Mouse (Mus musculus) limb, embryonic 14.5 days (tissue): ENCODE data around the gene Flot1. TPM values are rescaled to one million over a fixed set of nuclear protein-coding genes. Genes with fewer than 3 reads are reported as not detected.

ENCODE experiments used
- ATAC-seq: fragments of 200-750 bp; cut with Nextera tagmentation; 2 replicates; pipeline ENCODE4 v1.8.0; 2017; ENCODE audit warnings: low read depth, moderate number of reproducible peaks, moderate TSS enrichment; ENCODE audit not compliant: low FRiP score
- DNase-seq: peaks from one replicate; pipeline ENCODE4 v3.0.0-alpha.2; 2015; ENCODE audit warnings: low spot score
- H3K27ac ChIP-seq: fragments of 300-500 bp; sonication (generic); replicated peaks from 2 replicates; pipeline ENCODE4 v1.5.1; 2014; ENCODE audit warnings: low read depth, mild to moderate bottlenecking, low read length, moderate library complexity, mixed read lengths
- H3K27me3 ChIP-seq: fragments of 300-500 bp; sonication (generic); 2 replicates; pipeline ENCODE4 v1.6.1; 2014; ENCODE audit warnings: low read length, mixed read lengths; ENCODE audit not compliant: control insufficient read depth, insufficient read depth
- H3K36me3 ChIP-seq: fragments of 300-500 bp; sonication (generic); 2 replicates; pipeline ENCODE4 v1.6.1; 2014; ENCODE audit warnings: mild to moderate bottlenecking, low read length, moderate library complexity, mixed read lengths; ENCODE audit not compliant: control insufficient read depth, insufficient read depth
- H3K4me1 ChIP-seq: fragments of 300-500 bp; sonication (generic); 2 replicates; pipeline ENCODE4 v1.6.1; 2014; ENCODE audit warnings: antibody characterized with exemption, low read length, mixed read lengths; ENCODE audit not compliant: control insufficient read depth, insufficient read depth
- H3K4me2 ChIP-seq: fragments of 300-500 bp; sonication (generic); replicated peaks from 2 replicates; pipeline ENCODE4 v1.6.1; 2014; ENCODE audit warnings: low read depth, mild to moderate bottlenecking, low read length, moderate library complexity; ENCODE audit not compliant: severe bottlenecking
- H3K4me3 ChIP-seq: fragments of 300-500 bp; sonication (generic); replicated peaks from 2 replicates; pipeline ENCODE4 v1.5.1; 2014; ENCODE audit warnings: low read length
- H3K9ac ChIP-seq: fragments of 300-500 bp; sonication (generic); 2 replicates; pipeline ENCODE4 v1.6.1; 2014; ENCODE audit warnings: mild to moderate bottlenecking, low read depth, low read length, moderate library complexity; ENCODE audit not compliant: severe bottlenecking
- H3K9me3 ChIP-seq: fragments of 300-500 bp; sonication (generic); 2 replicates; pipeline ENCODE4 v1.6.1; 2016; ENCODE audit warnings: low read length; ENCODE audit not compliant: control insufficient read depth
- POLR2A ChIP-seq: fragments of 200-500 bp; IDR thresholded peaks from 2 replicates; pipeline ENCODE4 v1.8.0; 2012; ENCODE audit warnings: inconsistent platforms, mild to moderate bottlenecking, moderate library complexity, borderline replicate concordance; ENCODE audit not compliant: insufficient read depth, insufficient read length; ENCODE audit errors: extremely low read depth
- WGBS: fragments of 180-500 bp; shearing (Covaris S2); extraction: QIAGEN DNeasy Blood & Tissue Kit; methylation state at CpG from one replicate; pipeline ENCODE4 v1.1.7; 2014; 5-methylcytosine and 5-hydroxymethylcytosine counted together
- polyA plus RNA-seq, 2 experiments: library from polyadenylated mRNA; depleted of rRNA in 1 of 2; stranded (reverse) in 1 of 2; unstranded in 1 of 2; fragments of >200 nt; fragmentation: Nextera tagmentation in 1 of 2; extraction: Ambion mirVana in 1 of 2; gene quantifications; 2 replicates each; pipeline versions ENCODE4 v1.2.1 to v1.2.3; 2012 to 2014

The Flot1 gene
- polyA plus RNA-seq, 2 experiments = 47.2 to 66.3 TPM

DNA sequence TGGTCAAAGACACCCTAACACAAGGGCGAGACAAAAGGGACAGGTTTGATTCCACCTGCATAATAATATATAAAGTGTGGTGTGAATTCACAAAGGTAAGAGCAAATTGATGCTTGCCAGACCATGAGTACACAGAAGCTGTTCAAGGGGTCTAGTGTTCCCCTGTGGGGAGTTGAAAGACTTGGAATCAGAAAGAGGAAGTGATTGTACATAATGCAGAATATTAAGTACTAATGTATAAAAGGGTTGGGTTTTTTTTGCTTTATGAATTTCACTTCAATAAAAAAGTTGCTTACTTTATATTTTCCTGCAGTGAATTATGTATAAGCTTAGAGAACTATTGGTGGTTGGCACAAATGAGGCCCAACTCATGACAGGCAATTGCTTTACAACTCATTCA lies 36.3 kb downstream of the Flot1 start:
- H3K36me3 ChIP-seq = peaks cover 27% of the 10 kb centered on the region
- TF ChIP-seq POLR2A = no peak

DNA sequence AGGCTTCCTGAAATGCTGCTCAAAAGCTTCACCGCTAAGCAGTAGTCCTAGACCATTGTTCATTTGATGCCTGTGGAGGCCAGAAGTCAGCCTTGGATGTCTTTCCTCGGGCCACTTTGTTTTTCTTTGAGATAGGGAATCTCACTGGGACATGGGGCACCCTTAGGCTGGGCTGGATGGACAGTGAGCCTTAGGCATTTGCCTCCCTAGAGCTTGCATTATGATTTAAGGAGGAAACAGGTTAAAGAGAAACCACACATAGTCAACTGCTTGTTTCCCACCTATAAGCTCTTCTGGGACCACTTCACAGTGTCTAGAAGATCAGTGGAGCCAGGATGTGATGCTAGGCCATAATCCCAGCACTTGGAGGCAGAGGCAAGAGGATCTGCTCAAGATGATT lies 36.8 kb downstream of the Flot1 start:
- no peaks in the 10 kb centered on the region for H3K9me3 ChIP-seq
- H3K27me3 ChIP-seq = no peaks in the 10 kb centered on the region
- no peak overlapping the region for H3K4me2 ChIP-seq
- no peak overlapping the region for H3K27ac ChIP-seq
- H3K4me3 ChIP-seq = no peak overlapping the region
- no peak for ATAC-seq
- H3K4me1 ChIP-seq = peaks cover 9% of the 10 kb centered on the region
- 77% methylated on average over 2 of the region's 2 CpGs for WGBS
- H3K36me3 ChIP-seq = peaks cover 22% of the 10 kb centered on the region
- DNase-seq = no peak
- H3K9ac ChIP-seq = no peak overlapping the region
- no peak for TF ChIP-seq POLR2A

More for the DNA sequence above, 36.3 kb downstream of the Flot1 start:
- WGBS = 94% methylated on average over 1 of the region's 1 CpGs
- DNase-seq = no peak
- Histone ChIP-seq H3K9ac (no peak overlapping the region), H3K27ac (no peak overlapping the region), H3K27me3 (no peaks in the 10 kb centered on the region), H3K4me2 (no peak overlapping the region), H3K9me3 (no peaks in the 10 kb centered on the region), H3K4me1 (peaks cover 6% of the 10 kb centered on the region), H3K4me3 (no peak overlapping the region)
- no peak for ATAC-seq

DNA sequence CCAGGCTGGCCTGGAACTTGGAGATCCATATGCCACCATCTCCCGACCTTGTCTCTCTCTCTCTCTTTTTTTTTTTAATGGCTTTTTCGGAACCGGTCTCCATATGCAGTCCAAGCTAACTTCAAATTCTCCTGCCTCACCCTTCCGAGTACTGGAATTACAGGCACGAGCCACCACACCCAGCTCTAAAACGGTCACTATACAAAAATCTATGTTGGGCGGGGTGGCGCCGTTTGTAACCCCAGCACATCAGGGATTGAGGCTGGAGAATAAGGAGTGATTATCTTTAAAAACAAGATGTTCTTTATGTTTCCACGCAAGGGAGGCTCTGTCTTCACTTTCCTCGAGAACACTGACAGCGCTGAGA lies 37.8 kb downstream of the Flot1 start:
- Histone ChIP-seq H3K9me3 (no peaks in the 10 kb centered on the region), H3K9ac (peak overlapping the region; percentile 64), H3K4me3 (peak overlapping the region; percentile 77), H3K4me2 (peak overlapping the region; percentile 65), H3K4me1 (peaks cover 13% of the 10 kb centered on the region), H3K27me3 (no peaks in the 10 kb centered on the region), H3K36me3 (peaks cover 21% of the 10 kb centered on the region), H3K27ac (peak overlapping the region; percentile 84)
- DNase-seq (no peak), ATAC-seq (no peak)
- 4% methylated on average over 12 of the region's 12 CpGs for WGBS
- TF ChIP-seq POLR2A = no peak

DNA sequence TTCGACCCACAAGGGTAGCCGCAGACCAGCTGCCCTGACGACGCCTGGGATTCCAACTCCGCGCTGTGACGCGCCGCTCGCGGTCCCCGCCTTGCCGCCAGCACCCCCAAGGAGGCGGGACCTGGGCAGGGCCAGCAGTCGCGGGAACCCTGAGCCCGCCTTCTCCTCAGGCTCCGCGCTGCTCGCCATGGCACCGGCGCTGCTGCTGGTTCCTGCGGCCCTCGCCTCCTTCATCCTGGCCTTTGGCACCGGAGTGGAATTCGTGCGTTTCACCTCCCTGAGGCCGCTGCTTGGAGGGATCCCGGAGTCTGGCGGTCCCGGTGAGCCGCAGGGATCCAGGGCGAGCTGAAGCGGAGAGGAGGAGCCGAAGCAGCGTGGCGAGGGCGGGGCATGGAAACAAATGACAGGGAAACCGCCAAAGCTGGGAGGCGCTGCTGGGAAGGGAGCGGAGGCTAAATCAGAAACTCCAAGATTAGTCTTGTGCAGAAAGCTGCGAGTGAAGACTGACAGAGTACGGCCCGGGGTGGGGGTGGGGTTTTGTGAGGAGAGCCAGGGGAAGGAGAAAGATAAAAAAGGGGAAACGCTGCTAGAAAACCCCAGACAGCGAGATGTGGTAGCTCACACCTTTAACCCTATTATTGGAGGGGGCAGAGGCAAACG lies 38.3 kb downstream of the Flot1 start, which contains the start of gene Nrm:
Gene Nrm, plus strand, starts transcription at position 121 of the 660 bp plus-strand sequence.
- Histone ChIP-seq H3K27me3 (no peaks in the 10 kb centered on the region), H3K4me2 (peak within 1 kb of the TSS; percentile 65), H3K36me3 (peaks cover 21% of the 10 kb centered on the region), H3K27ac (peak within 1 kb of the TSS; percentile 84), H3K9ac (peak within 1 kb of the TSS; percentile 64), H3K4me1 (peaks cover 13% of the 10 kb centered on the region), H3K4me3 (peak within 1 kb of the TSS; percentile 77), H3K9me3 (no peaks in the 10 kb centered on the region)
- TF ChIP-seq POLR2A = 0 out of 2 replicates have a peak, but pooled peaks have one; percentile 58
- 2% methylated on average over 47 of the region's 47 CpGs for WGBS
- ATAC-seq = peak; percentile 87
- DNase-seq = peak; percentile 91

DNA sequence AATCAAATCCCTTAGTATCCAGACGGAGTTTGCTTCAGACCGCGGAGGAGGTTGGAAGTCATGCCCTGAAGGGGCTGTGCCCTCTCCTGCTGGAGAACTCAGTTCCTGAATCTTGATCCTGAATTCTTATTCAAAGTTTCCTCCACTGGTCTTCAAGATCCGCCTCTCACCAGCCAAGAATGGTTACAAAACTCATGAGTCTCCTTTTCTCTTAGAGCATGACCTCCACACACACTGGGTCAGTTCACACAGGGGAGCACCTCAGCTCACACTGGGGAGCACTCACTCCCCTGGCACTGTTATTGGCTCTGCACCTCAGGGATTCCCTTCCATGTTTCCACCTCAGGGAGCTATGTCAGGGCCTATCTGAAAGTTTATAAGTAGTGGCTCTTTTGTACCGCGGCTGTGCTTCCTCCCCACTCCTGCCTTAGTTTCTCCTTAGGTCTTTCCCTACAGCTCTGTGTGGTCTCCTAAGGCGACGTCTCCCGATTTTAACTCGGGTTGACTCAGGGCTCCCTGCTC lies 41.9 kb downstream of the Flot1 start:
- Histone ChIP-seq H3K4me3 (peak overlapping the region; percentile 62), H3K4me1 (peaks cover 35% of the 10 kb centered on the region), H3K4me2 (peak overlapping the region; percentile 97), H3K27me3 (no peaks in the 10 kb centered on the region), H3K9ac (peak overlapping the region; percentile 83), H3K9me3 (no peaks in the 10 kb centered on the region), H3K27ac (peak overlapping the region; percentile 92), H3K36me3 (peaks cover 4% of the 10 kb centered on the region)
- 29% methylated on average over 10 of the region's 10 CpGs for WGBS
- ATAC-seq = no peak
- no peak for DNase-seq
- TF ChIP-seq POLR2A = no peak
